Mouse (Mus musculus) E14TG2a.4 (cell line): ENCODE measurements at regions not wholly inside any gene's neighbourhood (a gene's known extent, or its start where the extent isn't known, plus 50 kb on each side); places are given as distances from the start of the nearest gene placed in this dataset.

Experiments
- H3K27me3 ChIP-seq: 2 replicates; pipeline ENCODE4 v1.6.1; 2014; ENCODE audit warnings: low read length, control low read depth; ENCODE audit not compliant: insufficient read depth
- H3K36me3 ChIP-seq: 2 replicates; pipeline ENCODE4 v1.6.1; 2014; ENCODE audit warnings: low read length, control low read depth; ENCODE audit not compliant: insufficient read depth
- H3K4me1 ChIP-seq: replicated peaks from 2 replicates; pipeline ENCODE4 v1.6.1; 2014; ENCODE audit warnings: low read depth, low read length, control low read depth
- H3K4me3 ChIP-seq: replicated peaks from 2 replicates; pipeline ENCODE4 v1.5.1; 2014; ENCODE audit warnings: mild to moderate bottlenecking, low read length
- H3K9me3 ChIP-seq: 2 replicates; pipeline ENCODE4 v1.6.1; 2014; ENCODE audit warnings: low read length, control low read depth
- CTCF ChIP-seq: conservative IDR thresholded peaks from 2 replicates; pipeline ENCODE4 v1.5.1; 2014; ENCODE audit warnings: low read length
- NANOG ChIP-seq: IDR thresholded peaks from 2 replicates; pipeline ENCODE4 v1.6.1; 2014; ENCODE audit warnings: borderline replicate concordance, low read length, mixed read lengths
- POU5F1 ChIP-seq: IDR thresholded peaks from 2 replicates; pipeline ENCODE4 v1.6.1; 2014; ENCODE audit warnings: low read length, borderline replicate concordance

DNA sequence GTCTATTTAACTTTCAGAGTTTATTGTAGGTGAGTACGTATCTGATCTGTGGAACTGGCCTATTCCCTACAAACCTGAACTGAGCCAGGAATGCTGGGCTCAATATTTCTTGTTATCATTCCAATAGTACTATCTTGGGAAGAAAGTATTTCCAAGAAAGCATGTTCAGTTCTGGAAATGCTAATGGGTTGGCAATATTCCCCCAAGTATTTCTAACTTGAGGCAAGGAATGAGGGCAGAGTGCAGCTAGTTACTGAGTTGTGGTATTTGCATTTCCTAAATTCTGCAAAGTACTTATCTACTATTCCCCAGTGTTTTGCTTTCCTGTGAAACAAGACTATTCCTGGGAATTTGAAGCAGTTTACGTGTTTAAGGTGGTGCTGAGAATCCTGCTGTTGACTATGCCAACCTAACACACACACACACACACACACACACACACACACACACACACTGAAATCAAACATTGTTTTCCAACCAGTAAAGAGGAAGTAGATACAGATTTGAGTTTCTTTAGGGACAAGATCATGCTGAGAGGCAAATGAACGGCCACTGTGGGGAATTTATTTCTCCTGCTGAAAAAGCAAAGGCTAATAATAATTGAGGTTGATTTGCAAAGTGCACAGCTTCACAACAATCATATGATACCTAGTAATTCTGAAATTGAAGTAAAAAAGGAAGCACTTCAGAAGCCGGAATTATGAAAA is 1248.4 kb upstream of the Zeb2 start:
- Histone ChIP-seq H3K36me3 (no peaks in the 10 kb centered on the region), H3K27me3 (no peaks in the 10 kb centered on the region), H3K9me3 (no peaks in the 10 kb centered on the region), H3K4me1 (no peaks in the 10 kb centered on the region), H3K4me3 (no peak overlapping the region)
- no peak for TF ChIP-seq POU5F1
- no peak for TF ChIP-seq NANOG
- TF ChIP-seq CTCF: no peak

DNA sequence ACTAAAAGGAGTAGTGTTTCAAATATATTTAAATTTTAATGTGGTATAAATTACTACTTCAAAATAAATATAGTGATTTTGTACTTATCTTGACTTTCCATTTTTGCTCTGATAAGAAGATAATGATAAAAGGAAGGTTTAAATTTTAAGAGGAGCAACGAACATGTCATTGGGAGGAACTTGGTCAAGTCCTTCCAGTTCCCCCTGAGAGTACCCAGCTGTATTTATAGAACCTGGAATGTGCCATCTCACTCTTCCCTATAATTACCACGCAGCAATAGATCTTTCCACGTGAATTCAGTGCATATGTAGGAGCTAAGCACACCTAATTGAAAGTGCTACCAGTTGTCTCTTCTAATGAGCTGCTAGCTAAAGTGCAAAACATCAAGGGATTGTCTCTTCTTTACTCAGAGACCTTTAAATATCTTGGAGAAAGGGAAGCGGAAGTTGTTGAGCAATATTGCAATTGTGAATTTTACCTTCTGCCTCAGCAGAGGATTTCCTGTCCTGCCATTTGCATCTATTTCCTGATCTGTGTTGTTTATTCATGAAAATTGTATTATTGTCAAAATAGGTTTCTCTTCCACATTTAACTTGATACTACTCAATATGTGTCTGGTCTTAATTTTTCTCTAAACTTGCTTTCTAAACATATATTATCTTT is 1243.0 kb upstream of the Zeb2 start:
- Histone ChIP-seq H3K4me3 (no peak overlapping the region), H3K9me3 (no peaks in the 10 kb centered on the region), H3K36me3 (no peaks in the 10 kb centered on the region), H3K27me3 (no peaks in the 10 kb centered on the region), H3K4me1 (no peaks in the 10 kb centered on the region)
- no peak for TF ChIP-seq POU5F1
- no peak for TF ChIP-seq NANOG
- TF ChIP-seq CTCF: no peak

DNA sequence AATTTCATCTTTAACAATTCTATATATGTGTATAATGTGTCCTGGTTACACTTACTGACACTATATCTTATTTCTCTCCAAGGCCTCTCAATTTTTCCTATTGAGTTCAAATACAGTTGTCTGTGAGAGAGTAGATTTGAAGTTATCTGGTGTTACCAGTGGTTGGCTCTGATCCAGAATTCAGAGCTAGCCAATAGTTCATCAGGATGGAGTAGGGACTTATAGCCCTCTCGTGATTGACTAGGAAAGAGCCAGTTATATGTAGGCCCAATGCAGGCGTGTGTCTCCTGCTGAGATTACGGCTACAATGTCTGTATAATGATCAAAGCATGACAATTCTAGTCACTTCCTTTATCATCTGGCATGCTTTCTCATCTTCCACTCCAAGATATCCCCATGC is 1241.0 kb upstream of the Zeb2 start:
- Histone ChIP-seq H3K36me3 (no peaks in the 10 kb centered on the region), H3K27me3 (no peaks in the 10 kb centered on the region), H3K9me3 (no peaks in the 10 kb centered on the region), H3K4me1 (no peaks in the 10 kb centered on the region), H3K4me3 (no peak overlapping the region)
- TF ChIP-seq CTCF (no peak), POU5F1 (no peak), NANOG (no peak)

DNA sequence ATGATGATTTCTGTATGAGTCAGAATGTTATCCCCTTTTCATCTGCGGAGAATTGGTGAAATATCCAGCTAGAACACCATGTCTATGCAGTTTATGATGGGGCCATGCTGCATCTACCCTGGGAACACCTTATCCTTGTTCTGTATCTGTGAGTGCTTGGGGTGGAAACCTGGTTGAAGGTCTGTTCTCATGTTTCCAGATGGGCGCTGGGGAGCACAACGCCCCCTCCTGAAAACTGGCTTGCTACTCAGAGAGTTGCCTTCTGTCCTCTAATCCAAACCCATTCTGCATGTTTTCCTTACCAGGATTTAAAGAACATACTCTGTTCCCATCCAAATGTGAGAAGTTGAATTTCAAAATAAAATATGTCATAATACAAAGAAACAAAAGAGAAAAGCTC is 1239.5 kb upstream of the Zeb2 start:
- Histone ChIP-seq H3K9me3 (no peaks in the 10 kb centered on the region), H3K4me3 (no peak overlapping the region), H3K4me1 (no peaks in the 10 kb centered on the region), H3K36me3 (no peaks in the 10 kb centered on the region), H3K27me3 (no peaks in the 10 kb centered on the region)
- TF ChIP-seq NANOG (no peak), POU5F1 (no peak), CTCF (no peak)

DNA sequence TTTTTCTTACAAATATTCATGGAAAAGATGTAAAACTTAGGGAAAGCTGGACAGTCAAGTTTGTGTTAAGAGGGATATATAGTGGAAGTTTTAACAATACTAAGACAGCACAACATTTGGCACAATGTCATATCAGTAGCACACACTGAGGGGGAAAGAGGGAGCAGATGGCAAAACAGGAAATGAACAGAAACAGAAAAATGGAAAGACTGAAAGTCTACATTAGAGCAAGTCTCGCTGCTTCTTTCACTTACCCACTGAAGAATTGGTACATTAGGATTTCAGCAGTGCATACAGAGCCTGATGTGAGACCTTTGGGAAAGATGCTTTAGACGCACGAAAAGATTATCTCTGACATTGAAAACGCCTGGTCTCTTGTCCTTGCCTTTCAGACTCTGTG is 1223.5 kb upstream of the Zeb2 start:
- Histone ChIP-seq H3K4me1 (no peaks in the 10 kb centered on the region), H3K4me3 (no peak overlapping the region), H3K9me3 (no peaks in the 10 kb centered on the region), H3K27me3 (no peaks in the 10 kb centered on the region), H3K36me3 (no peaks in the 10 kb centered on the region)
- TF ChIP-seq POU5F1 (no peak), NANOG (no peak), CTCF (no peak)

DNA sequence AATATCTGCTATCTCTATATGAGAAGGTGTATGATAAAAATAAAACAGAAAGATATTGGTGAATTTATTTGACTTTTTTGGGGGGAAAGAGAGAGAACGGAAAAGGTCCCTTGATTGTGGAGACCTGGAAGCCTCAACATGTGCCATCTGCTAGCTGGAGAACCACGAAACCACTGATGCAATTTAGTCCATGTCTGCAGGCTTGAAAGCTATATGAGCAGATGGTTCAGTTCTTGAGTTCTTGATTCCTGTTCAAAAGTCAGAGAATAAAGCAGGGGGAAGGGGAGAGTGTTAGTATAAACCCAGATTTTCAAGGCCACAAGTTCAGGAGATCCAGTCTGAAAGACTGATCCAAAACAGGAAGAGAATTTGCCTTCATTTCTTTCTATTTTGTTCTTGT is 1199.5 kb upstream of the Zeb2 start:
- no peaks in the 10 kb centered on the region for H3K9me3 ChIP-seq
- no peak for TF ChIP-seq NANOG
- TF ChIP-seq CTCF: no peak
- TF ChIP-seq POU5F1: no peak
- H3K4me1 ChIP-seq: no peaks in the 10 kb centered on the region
- H3K4me3 ChIP-seq: no peak overlapping the region
- H3K36me3 ChIP-seq: no peaks in the 10 kb centered on the region
- no peaks in the 10 kb centered on the region for H3K27me3 ChIP-seq

DNA sequence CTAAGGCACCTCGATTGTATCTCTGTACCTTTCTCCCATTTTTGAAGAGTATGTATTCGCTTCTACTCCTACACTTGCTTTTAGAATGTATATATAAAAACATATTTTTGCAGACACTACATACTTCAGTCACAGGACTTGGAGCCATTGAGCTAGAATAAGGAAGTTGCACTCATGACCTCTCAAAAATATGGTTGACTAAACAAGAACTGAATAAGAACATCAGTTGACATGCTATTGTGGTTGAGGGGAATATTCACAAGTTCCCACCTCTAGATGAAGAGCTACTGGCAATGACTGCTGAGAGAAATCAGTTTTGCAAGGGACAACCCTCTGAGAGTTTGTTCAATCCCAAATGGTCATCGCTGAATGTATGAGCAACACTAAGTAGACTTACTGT is 1198.0 kb upstream of the Zeb2 start:
- H3K9me3 ChIP-seq: no peaks in the 10 kb centered on the region
- H3K36me3 ChIP-seq: no peaks in the 10 kb centered on the region
- no peaks in the 10 kb centered on the region for H3K4me1 ChIP-seq
- TF ChIP-seq NANOG (no peak), POU5F1 (no peak), CTCF (no peak)
- H3K4me3 ChIP-seq: no peak overlapping the region
- no peaks in the 10 kb centered on the region for H3K27me3 ChIP-seq

DNA sequence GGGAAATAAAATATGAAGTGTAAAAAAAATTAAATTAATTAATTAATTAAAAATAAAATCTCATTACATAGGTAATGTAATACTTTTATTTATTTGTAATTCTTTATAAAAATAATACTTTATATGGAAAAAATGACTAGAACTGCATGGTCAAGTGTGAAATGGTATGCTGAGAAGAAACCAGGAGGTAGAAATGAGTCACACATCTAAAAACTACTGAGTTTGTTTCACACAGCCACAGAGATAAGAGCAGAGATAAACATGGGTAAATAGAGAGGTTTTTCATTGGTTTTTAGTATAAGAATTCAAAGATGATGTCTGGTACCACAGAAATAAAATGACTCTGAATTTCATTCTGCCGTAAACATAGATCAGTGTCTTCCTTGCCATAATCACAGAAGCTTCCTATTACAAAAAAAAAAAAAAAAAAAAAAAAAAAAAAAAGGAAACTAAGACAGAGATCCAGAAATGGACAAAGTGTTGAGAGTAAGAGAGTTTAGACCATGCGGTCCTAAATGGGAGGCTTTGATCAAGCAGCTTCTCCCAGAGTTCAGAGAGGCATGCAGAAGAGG is 1190.5 kb upstream of the Zeb2 start:
- Histone ChIP-seq H3K36me3 (no peaks in the 10 kb centered on the region), H3K4me3 (no peak overlapping the region), H3K9me3 (no peaks in the 10 kb centered on the region), H3K4me1 (no peaks in the 10 kb centered on the region), H3K27me3 (no peaks in the 10 kb centered on the region)
- no peak for TF ChIP-seq CTCF
- TF ChIP-seq POU5F1: no peak
- no peak for TF ChIP-seq NANOG

DNA sequence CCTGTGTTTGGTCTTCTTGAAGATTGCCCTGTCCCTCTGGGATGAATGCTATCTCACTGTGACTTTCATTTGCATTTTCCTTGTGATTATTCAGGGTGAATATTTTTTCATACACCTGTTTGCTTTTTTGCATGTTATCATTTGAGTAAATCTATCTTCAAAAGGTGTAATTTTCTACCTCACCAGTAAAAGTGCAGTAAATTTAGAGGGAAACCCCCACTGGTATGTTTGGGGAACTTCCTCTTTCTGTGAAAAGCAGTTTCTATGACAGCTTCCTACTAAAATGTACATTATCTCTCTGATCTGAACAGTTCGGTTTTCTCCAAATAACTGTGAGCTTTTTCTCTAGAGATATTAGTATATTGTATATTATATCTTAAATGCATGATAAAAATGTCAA is 1185.4 kb upstream of the Zeb2 start:
- Histone ChIP-seq H3K4me3 (no peak overlapping the region), H3K9me3 (no peaks in the 10 kb centered on the region), H3K4me1 (no peaks in the 10 kb centered on the region), H3K36me3 (no peaks in the 10 kb centered on the region), H3K27me3 (no peaks in the 10 kb centered on the region)
- TF ChIP-seq CTCF (no peak), POU5F1 (no peak), NANOG (no peak)
